Mouse (Mus musculus): ENCODE data around the gene Cldn24. TPM values are rescaled to one million over a fixed set of nuclear protein-coding genes. Genes with fewer than 3 reads are reported as not detected.

Gene Cldn24
- not detected in 2 replicates for total RNA-seq (2017)

DNA sequence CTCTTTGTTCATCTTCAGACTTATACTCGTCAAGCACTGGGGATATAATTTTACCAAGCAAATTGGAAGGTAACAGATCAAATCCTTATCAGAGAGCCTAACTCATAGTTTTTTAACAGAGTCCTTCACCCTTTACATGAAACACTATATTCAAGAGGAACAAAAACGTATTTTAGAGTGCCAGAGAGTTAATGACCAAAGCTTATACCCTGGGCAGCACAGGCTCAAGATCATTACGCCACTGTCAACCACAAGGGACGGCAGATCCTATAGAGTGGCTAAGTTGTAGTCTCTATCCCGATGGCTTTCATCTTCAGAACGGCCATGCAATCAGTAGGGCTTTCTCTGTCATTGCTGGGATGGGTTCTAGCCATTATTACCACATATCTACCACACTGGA is at the start of gene Cldn24:
Cldn24 (plus strand) TSS at position 301 of the 400 bp plus-strand sequence.
- no peak for ATAC-seq (replicated peaks in 1 of 2; ENCODE audit: insufficient read depth in 1 of 2, low FRiP score in 2 of 2, low TSS enrichment in 1 of 2, low read depth in 1 of 2, poor library complexity in 2 of 2, severe bottlenecking in 2 of 2)

DNA sequence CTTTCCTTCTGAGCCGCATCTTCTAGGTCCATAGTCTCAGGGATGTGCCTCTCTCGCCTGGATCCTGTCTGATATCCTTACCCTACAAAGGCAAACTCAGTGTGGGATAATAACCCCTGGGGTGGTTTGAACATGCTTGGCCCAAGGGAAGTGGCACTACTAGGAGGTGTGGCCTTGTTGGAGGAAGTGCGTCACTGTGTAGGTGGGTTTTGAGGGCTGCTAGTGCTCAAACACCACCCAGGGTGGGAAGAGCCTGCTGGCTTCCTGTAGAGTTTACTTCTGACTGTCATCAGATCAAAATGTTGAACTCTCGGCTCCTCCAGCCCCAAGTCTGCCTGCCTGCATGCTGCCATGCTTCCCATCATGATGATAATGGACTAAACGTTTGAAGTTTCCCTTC is 49.0 kb upstream of the Cldn24 start:
- ATAC-seq (replicated peaks in 1 of 2; ENCODE audit: insufficient read depth in 1 of 2, low FRiP score in 2 of 2, low TSS enrichment in 1 of 2, low read depth in 1 of 2, poor library complexity in 2 of 2, severe bottlenecking in 2 of 2): no peak

DNA sequence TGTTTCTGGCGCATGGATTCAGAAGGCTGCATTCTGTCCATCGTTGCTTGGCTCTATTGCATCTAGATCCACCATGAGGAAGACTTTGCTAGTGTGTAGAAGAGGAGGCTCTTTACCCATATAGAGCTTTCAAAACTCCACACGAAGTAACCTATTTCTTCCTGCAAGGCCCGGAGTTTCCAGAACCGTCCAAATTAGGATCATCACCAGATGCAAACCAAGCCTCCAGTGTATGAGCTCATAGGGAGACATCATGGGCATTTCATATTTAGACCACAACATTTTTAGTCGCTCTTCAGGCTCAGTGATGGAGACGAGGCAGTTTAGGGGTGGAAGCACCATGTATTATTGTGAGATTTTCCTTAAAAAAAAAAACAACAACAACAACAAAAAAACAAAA is 44.5 kb upstream of the Cldn24 start:
- ATAC-seq (replicated peaks in 1 of 2; ENCODE audit: insufficient read depth in 1 of 2, low FRiP score in 2 of 2, low TSS enrichment in 1 of 2, low read depth in 1 of 2, poor library complexity in 2 of 2, severe bottlenecking in 2 of 2): no peak

DNA sequence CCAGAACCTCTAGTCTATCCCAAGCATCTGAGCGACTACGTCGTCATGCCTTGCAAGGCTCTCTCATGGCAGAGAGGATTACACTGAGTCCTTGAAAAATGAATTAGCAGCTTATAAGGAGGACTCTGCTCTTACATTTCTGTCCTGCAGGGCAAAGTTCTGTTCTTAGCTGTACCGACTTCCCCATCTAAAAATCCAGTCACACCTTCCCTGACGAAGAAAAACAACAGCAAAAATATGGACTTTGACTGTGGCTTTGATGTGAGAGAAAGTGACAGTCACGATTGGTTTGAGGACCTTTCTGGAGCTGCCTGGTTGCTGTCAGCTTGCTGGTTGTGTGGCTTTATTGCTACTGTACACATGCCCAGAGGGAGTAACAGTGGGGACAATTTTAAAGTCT is 42.4 kb upstream of the Cldn24 start:
- no peak for ATAC-seq (replicated peaks in 1 of 2; ENCODE audit: insufficient read depth in 1 of 2, low FRiP score in 2 of 2, low TSS enrichment in 1 of 2, low read depth in 1 of 2, poor library complexity in 2 of 2, severe bottlenecking in 2 of 2)

DNA sequence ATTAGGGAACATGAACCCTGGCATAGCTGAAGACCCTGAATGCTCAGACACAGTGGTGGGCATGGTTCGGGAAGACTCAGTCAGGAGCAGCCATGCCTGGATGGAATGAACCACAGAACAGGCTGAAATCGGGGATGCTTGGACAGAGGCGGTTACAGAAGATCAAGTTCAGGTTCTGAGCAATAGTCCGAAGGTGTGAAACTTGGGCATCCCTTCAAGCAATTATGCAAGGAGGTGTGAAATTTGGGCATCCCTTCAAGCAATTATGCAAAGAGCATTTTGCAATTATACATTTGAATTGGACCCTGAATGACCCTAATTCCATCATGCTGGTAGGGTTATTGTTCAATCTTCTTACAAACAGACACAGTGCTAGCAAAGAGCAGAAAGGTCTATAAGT is 40.1 kb upstream of the Cldn24 start:
- no peak for ATAC-seq (replicated peaks in 1 of 2; ENCODE audit: insufficient read depth in 1 of 2, low FRiP score in 2 of 2, low TSS enrichment in 1 of 2, low read depth in 1 of 2, poor library complexity in 2 of 2, severe bottlenecking in 2 of 2)

DNA sequence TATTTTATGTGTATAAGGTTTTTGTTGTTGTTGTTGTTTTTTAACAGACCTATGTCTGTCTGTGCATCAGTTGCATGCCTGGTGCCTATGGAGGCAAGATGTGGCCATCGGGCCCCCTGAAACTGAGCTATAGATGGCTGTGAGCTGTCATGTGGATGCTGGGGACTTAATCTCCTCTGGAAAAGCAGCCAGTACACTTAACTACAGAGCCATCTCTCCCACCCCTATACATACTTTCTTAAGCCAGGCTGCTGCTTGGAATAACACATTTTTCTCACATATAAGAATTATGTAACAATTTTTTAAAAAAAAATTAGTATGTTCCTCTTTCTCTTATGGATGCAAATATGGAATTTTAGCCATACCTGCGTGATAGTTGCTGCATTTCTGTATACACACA is 38.4 kb upstream of the Cldn24 start:
- ATAC-seq (replicated peaks in 1 of 2; ENCODE audit: insufficient read depth in 1 of 2, low FRiP score in 2 of 2, low TSS enrichment in 1 of 2, low read depth in 1 of 2, poor library complexity in 2 of 2, severe bottlenecking in 2 of 2): no peak

DNA sequence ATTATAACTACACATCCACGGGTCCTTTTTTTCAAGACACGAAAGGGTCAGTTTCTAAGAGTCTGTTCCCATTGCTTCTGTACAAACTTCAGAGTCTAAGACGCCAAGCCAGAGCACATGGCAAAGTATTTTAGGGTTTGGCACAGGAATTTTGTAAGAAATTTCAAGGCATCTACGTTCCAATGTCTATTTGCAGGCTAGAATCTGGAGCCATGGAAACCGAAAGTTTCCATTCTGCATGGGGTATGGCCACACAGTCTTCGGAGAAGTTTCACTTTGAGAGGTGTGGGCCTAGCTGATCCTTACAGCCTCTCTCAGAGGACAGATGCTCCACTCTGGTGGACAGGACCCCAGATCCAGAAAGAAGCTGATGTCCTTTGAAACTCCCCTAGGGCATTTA is 38.0 kb upstream of the Cldn24 start:
- ATAC-seq (replicated peaks in 1 of 2; ENCODE audit: insufficient read depth in 1 of 2, low FRiP score in 2 of 2, low TSS enrichment in 1 of 2, low read depth in 1 of 2, poor library complexity in 2 of 2, severe bottlenecking in 2 of 2): no peak

DNA sequence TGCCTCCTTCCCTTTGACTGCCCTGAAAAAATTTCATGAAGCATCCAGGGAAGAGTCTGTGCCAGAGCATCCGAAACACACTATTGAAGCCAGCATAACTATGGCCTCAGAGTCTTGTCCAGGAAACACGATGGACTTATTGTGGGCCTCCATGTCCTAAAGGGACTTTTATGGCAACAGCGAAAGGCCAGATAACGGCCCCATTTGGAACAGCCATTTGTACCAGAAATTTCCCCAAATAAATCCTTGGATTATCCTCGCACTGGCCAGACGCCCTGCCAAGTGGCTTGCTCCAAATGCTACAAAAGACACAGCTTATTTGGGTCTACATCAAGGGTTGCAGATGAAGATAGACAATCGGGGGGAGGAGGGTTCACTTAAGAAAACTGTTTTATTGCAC is 37.5 kb upstream of the Cldn24 start:
- no peak for ATAC-seq (replicated peaks in 1 of 2; ENCODE audit: insufficient read depth in 1 of 2, low FRiP score in 2 of 2, low TSS enrichment in 1 of 2, low read depth in 1 of 2, poor library complexity in 2 of 2, severe bottlenecking in 2 of 2)

DNA sequence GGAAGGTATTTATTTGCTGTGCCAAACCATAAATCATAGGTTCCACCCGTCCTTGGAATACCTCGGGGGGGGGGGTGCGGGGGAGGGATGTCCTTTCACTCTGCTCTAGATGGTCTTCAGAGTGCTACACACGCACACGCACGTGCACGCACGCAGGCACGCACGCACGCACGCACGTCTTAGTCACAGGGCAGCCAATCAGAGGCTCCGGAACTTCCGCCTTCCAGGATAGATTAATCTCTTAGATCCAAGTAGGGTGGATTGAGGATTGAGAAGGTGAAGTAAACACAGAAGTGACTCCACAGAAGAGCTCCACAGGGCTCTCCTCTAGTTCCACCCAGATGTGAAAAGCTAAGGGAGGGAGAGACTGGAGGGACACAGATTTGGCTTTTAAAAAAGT is 35.6 kb upstream of the Cldn24 start:
- no peak for ATAC-seq (replicated peaks in 1 of 2; ENCODE audit: insufficient read depth in 1 of 2, low FRiP score in 2 of 2, low TSS enrichment in 1 of 2, low read depth in 1 of 2, poor library complexity in 2 of 2, severe bottlenecking in 2 of 2)

DNA sequence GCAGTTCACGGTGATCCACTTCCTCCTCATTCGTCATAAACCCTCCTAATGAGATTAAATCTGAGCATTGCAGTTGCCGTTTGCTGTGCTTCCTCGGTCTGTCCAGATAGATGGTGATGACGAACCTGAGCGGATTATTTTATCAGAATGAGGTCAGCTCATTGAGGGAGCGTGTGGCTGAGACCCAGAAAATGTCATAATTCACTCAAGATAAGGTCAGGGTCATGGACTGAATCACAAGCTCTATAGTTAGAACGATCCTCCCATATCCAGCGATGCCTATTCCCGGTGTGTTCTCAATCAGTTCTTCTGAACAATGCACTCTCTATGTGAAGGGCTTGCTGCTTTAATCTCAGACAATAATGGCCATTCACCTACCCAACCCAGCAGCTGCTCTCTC is 34.2 kb upstream of the Cldn24 start:
- ATAC-seq (replicated peaks in 1 of 2; ENCODE audit: insufficient read depth in 1 of 2, low FRiP score in 2 of 2, low TSS enrichment in 1 of 2, low read depth in 1 of 2, poor library complexity in 2 of 2, severe bottlenecking in 2 of 2): no peak

DNA sequence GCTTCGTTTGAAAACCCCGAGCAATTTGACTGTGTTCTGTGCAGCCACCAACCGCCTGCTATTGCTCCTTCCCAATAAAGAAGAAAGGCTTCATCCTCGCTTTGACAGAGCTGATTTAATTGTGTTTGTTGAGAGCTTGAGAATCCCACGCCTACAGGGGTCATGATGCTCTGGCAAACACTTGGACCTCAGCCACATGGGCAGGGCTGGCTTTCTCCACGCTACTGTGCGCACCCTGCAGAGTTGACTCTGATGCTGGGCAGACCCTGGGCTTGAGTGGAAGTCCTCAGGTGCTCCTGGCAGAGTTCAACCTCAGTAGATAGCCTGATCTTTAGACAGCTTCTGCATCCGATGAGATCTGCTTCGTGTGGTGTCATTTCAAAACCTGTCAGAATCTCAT is 30.0 kb upstream of the Cldn24 start:
- ATAC-seq (replicated peaks in 1 of 2; ENCODE audit: insufficient read depth in 1 of 2, low FRiP score in 2 of 2, low TSS enrichment in 1 of 2, low read depth in 1 of 2, poor library complexity in 2 of 2, severe bottlenecking in 2 of 2): no peak

DNA sequence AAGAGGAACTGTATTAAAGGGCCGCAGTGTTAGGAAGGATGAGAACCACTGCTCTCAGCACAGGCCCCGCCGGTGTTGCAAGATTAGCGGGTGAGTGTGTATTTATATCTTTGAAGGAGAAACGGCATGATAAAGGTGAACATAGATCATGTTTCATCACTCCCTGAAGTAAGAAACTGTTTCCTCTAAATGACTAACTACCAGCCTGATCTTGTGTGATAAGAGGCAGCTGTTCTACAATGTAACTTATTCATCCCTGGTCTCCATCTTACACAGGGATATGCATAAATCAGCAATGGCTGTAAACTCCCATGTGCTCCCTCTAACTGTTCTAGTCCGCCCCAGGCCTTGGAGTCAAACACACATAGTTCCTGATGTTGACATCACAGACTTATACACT is 22.5 kb upstream of the Cldn24 start:
- no peak for ATAC-seq (replicated peaks in 1 of 2; ENCODE audit: insufficient read depth in 1 of 2, low FRiP score in 2 of 2, low TSS enrichment in 1 of 2, low read depth in 1 of 2, poor library complexity in 2 of 2, severe bottlenecking in 2 of 2)

DNA sequence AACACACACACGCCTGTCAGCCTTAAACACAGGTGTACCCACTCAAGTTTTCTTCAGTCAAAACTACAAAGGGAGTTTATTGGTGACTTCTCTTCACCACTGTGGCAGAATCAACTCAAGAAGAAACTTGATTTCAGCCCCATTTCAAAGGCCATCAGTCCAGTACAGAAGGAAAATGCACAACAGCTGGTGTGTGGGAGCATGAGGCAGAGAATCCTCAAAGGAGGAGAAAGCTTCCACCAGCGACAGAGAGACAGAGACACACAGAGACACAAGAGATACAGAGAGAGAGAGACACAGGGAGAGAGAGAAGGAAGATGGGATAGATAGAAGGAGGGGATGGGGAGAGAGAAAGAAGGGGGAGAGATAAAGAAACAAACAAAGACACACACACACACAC is 19.6 kb upstream of the Cldn24 start:
- no peak for ATAC-seq (replicated peaks in 1 of 2; ENCODE audit: insufficient read depth in 1 of 2, low FRiP score in 2 of 2, low TSS enrichment in 1 of 2, low read depth in 1 of 2, poor library complexity in 2 of 2, severe bottlenecking in 2 of 2)

DNA sequence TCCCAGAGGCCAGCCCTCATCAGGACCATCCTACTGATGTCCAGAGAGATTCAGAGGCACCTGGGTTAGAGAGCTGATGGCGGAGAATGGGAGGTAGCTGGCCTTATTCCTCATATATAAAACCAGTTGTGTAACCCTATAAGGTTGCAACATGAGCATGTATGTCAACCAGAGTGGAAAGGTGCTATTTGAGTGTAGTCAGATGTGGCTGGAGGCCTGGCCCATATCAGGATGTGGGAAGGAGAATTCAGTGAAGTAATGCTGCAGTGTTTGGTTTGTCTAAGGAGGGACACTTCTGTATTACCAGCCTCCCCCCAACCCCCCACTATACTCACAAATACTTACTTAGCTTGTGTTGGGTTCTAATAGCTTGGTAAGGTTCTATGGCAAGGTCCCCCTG is 17.7 kb upstream of the Cldn24 start:
- no peak for ATAC-seq (replicated peaks in 1 of 2; ENCODE audit: insufficient read depth in 1 of 2, low FRiP score in 2 of 2, low TSS enrichment in 1 of 2, low read depth in 1 of 2, poor library complexity in 2 of 2, severe bottlenecking in 2 of 2)

DNA sequence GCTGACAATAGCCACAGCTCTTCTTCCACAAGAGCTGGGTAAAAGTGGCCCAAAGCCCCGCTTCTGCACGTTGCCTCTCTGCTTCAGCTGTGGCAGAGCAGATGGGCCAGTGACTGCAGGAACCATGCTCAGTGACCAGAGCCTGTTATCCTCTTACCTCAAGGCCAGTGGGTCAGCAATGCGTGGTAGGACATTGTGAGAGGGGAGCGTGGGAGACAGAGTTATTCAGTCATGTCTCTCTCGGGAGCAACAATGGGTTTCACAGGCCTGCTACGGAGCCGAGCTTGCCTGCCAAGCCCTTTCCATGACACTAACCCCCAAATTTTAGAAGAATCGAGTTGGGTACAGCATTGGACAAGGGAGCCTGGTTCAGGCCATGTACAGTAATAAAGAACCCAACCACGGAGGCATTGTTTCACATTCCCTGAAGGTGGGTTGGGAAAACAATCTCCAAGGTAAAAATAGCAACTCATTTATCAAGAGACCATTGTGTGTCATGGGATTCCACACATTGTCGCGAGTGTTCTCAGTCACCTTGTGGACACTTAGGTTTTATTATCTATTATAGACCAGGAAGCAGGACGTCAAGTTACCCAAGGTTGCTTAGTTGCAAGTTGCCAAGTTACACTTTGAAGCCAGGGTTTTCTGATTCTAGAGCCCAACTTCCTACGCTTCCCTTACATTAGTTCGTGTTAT is 11.8 kb upstream of the Cldn24 start:
- no peak for ATAC-seq (replicated peaks in 1 of 2; ENCODE audit: insufficient read depth in 1 of 2, low FRiP score in 2 of 2, low TSS enrichment in 1 of 2, low read depth in 1 of 2, poor library complexity in 2 of 2, severe bottlenecking in 2 of 2)

DNA sequence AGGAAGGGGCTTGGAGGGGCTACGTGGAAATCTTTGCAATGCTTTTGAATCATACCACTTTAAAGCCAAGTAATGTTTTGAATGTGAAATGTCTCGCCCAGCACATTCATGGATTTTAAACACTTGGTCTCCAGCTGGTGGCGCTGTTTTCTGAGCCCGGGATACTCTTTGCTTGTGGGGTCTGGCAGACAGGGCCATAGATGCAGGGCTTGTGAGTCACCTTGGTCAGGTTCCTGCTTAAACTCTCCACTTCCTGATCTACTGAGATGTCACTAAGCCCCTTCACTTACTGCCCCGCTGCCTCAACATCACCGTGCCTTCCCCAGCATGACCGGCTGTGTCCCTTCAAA is 11.3 kb upstream of the Cldn24 start:
- ATAC-seq (replicated peaks in 1 of 2; ENCODE audit: insufficient read depth in 1 of 2, low FRiP score in 2 of 2, low TSS enrichment in 1 of 2, low read depth in 1 of 2, poor library complexity in 2 of 2, severe bottlenecking in 2 of 2): no peak

DNA sequence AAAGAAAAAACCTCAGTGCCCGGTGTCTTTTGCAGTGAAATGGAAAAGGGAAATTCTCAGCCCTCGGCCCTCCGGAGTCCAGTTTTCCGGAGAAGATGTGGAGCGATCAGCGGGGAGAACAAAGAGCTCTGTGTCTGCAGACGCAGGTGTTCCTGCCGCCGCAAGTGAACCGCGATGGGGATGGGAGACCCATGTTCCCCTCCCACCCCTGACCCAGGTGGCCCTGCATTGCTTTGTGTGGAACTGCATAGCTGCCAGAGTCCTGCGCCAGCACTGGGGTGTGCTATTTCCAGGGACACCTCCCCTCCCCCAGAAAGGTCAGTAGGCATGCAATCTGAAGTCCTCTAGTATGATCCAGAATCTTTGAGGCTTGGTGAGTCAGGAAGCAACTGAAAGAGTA is 10.7 kb upstream of the Cldn24 start:
- no peak for ATAC-seq (replicated peaks in 1 of 2; ENCODE audit: insufficient read depth in 1 of 2, low FRiP score in 2 of 2, low TSS enrichment in 1 of 2, low read depth in 1 of 2, poor library complexity in 2 of 2, severe bottlenecking in 2 of 2)

DNA sequence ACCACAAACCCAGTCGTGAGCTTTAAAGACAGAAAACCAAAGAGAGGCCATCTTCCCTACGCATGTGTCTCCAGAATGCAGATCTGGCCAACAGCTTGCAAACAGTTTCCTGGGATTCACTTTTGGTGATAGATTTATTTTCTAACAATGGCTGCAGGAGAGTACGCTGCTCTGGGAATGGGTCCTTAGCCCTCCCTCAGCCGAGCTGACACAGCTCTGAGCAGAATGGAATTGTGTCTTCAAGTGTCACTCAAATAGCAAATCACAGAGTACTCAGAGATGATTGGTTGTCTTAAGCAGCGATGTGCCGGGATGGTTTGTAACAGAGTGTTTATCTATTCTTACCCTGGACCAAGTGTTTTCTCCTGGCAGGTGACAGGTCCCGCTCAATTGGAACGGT is 2.9 kb upstream of the Cldn24 start:
- ATAC-seq (replicated peaks in 1 of 2; ENCODE audit: insufficient read depth in 1 of 2, low FRiP score in 2 of 2, low TSS enrichment in 1 of 2, low read depth in 1 of 2, poor library complexity in 2 of 2, severe bottlenecking in 2 of 2): no peak

DNA sequence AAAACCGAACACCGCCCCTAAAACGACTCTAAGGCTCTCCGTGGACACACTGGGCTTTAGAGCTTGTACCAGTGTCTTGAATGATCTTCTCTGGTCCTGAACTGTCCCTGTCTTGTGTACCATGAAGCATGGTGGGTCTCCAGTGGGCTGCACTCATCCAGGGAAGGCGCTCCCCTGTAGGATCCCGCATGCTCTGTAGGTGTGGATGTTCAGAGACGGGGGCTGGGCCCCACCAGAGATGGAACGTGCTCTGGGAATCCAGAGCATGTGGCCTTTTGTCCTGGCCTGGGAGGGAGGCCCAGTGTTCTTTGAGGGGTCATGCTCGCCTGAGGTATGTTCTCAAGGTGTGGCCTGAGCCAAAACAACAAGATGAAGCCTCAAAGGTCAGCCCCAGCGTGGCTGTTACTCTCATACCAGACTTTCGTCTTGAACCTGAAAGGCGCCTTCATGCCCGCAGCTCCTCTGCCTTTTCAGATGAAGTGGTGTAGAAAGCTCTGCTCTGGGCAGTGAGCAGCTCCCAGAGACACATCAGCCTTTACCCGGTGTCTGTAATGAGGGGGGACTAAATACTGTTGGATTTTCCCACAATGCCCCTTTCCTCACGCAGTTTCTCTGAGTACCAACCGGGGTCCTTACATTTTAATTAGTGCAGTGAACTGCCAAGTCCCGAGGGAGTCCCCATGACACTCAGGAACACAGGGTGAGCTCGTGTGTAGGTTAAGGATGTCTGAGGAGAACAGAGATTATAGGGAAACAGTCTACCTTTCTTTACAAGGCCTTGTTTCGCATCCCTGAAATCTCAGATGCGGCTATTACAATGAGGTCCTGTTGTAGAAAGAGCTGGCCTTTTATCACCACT is 800 bp upstream of the Cldn24 start:
- no peak for ATAC-seq (replicated peaks in 1 of 2; ENCODE audit: insufficient read depth in 1 of 2, low FRiP score in 2 of 2, low TSS enrichment in 1 of 2, low read depth in 1 of 2, poor library complexity in 2 of 2, severe bottlenecking in 2 of 2)
